Mouse (Mus musculus) midbrain, embryonic 16.5 days (tissue): ENCODE results near the gene Kctd10. TPM values are rescaled to one million over a fixed set of nuclear protein-coding genes. Genes with fewer than 3 reads are reported as not detected.

Experiments used
- ATAC-seq: fragments of 200-750 bp; cut with Nextera tagmentation; 2 replicates; pipeline ENCODE4 v1.8.0; 2017; ENCODE audit warnings: moderate TSS enrichment
- H3K27ac ChIP-seq: fragments of 300-500 bp; sonication (generic); 2 replicates; pipeline ENCODE4 v1.5.1; 2014; ENCODE audit warnings: mild to moderate bottlenecking, low read length, mixed read lengths
- H3K27me3 ChIP-seq: fragments of 300-500 bp; sonication (generic); 2 replicates; pipeline ENCODE4 v1.6.1; 2014; ENCODE audit warnings: low read depth, low read length, mixed read lengths; ENCODE audit not compliant: control insufficient read depth, insufficient read depth
- H3K36me3 ChIP-seq: fragments of 300-500 bp; sonication (generic); 2 replicates; pipeline ENCODE4 v1.6.1; 2014; ENCODE audit warnings: mild to moderate bottlenecking, low read length, moderate library complexity, mixed read lengths; ENCODE audit not compliant: control insufficient read depth, insufficient read depth
- H3K4me1 ChIP-seq: fragments of 300-500 bp; sonication (generic); 2 replicates; pipeline ENCODE4 v1.6.1; 2014; ENCODE audit warnings: mild to moderate bottlenecking, low read length, mixed read lengths; ENCODE audit not compliant: control insufficient read depth, insufficient read depth
- H3K4me2 ChIP-seq: fragments of 300-500 bp; sonication (generic); 2 replicates; pipeline ENCODE4 v1.6.1; 2014; ENCODE audit warnings: mild to moderate bottlenecking, low read length, mixed read lengths
- H3K4me3 ChIP-seq: fragments of 300-500 bp; sonication (generic); 2 replicates; pipeline ENCODE4 v1.5.1; 2014; ENCODE audit warnings: low read depth, mild to moderate bottlenecking, low read length, moderate library complexity, mixed read lengths
- H3K9ac ChIP-seq: fragments of 300-500 bp; sonication (generic); 2 replicates; pipeline ENCODE4 v1.6.1; 2014; ENCODE audit warnings: low read depth, low read length, mixed read lengths
- H3K9me3 ChIP-seq: fragments of 300-500 bp; sonication (generic); replicated peaks from 2 replicates; pipeline ENCODE4 v1.6.1; 2014; ENCODE audit warnings: mild to moderate bottlenecking, low read length, mixed read lengths; ENCODE audit not compliant: control insufficient read depth, poor library complexity, severe bottlenecking
- WGBS: fragments of 180-500 bp; shearing (Covaris S2); extraction: QIAGEN DNeasy Blood & Tissue Kit; methylation state at CpG from one replicate; pipeline ENCODE4 v1.1.7; 2014; 5-methylcytosine and 5-hydroxymethylcytosine counted together
- polyA plus RNA-seq: library from polyadenylated mRNA; unstranded; fragments of >200 nt; fragmentation: Nextera tagmentation; extraction: Ambion mirVana; gene quantifications from 2 replicates; pipeline ENCODE4 v1.2.1, GENCODE M21; 2015

Kctd10 gene
- polyA plus RNA-seq, 1 experiment from 2014 or later: 70.3 TPM

DNA sequence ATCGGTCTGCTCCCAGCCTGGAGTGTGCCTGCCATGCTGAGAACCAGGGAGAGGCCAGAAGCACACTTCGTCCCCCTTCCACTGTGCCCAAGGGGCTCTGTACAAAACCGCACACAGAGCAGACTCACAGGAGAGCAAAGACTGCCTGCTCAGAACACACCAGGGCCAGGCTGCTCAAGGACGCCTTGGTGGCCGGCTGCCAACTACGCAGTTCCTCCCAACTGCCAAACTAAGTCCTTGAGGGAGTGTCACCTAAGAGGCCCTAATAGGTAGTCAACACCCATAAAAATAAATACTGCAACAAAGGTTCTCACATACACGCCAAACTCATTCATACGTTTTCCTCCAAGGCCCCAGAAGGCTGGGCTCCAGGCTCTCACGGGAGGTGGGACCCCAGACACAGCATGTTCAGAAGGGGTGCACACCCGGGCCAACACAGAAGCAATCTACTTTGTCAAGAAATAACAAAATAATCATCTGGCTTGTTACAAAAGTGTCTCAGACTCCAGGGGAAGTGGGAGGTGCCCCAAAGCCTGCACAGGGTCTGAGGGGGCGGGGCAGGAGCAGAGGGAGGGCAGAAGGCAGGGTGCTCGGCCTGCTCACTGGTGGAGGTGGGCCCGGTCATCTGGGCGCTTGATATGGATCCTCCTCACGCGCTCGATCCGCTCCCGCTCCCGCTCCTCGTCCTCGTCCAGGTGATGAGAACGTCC is 15.1 kb downstream of the Kctd10 start:
- H3K36me3 ChIP-seq: peaks cover 41% of the 10 kb centered on the region

DNA sequence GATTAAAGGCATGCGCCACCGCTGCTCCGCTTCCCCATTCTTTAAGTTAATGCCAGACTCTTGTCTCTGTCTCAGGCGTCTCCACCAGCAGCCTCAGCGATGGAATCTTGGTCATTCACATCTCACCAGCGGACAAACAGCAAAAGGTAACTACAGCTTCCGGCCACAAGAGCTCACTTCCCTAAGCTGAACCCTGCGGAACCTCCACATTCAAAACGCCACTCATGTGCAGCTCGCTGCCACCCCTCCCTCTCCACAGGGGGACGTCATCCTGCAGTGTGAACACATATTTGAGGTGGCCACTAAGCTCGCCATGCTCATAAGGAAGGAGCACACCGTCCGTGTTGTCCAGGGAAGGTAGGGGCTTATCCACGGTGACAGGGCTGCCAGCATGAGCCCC is 19.3 kb downstream of the Kctd10 start:
- ATAC-seq: no peak
- H3K36me3 ChIP-seq: peaks cover 13% of the 10 kb centered on the region
- no peaks in the 10 kb centered on the region for H3K27me3 ChIP-seq
- H3K4me3 ChIP-seq: no peak overlapping the region
- H3K9me3 ChIP-seq: no peaks in the 10 kb centered on the region
- peaks cover 13% of the 10 kb centered on the region for H3K4me1 ChIP-seq
- 80% methylated on average over 15 of the region's 15 CpGs for WGBS
- no peak overlapping the region for H3K27ac ChIP-seq
- H3K9ac ChIP-seq: no peak overlapping the region
- H3K4me2 ChIP-seq: no peak overlapping the region

More for the DNA sequence above, 15.1 kb downstream of the Kctd10 start:
- no peak overlapping the region for H3K9ac ChIP-seq
- no peaks in the 10 kb centered on the region for H3K27me3 ChIP-seq
- H3K4me1 ChIP-seq: peaks cover 4% of the 10 kb centered on the region; the same call in 1 of the 2 replicates
- no peak overlapping the region for H3K4me3 ChIP-seq
- ATAC-seq: no peak
- 91% methylated on average over 23 of the region's 23 CpGs for WGBS
- no peaks in the 10 kb centered on the region for H3K9me3 ChIP-seq
- H3K4me2 ChIP-seq: no peak overlapping the region
- H3K27ac ChIP-seq: no peak overlapping the region

GRCm38 (mm10) chr5:114359586-114359985 is 20.7 kb downstream of the Kctd10 start:
- Histone ChIP-seq H3K9me3 (no peaks in the 10 kb centered on the region), H3K36me3 (peaks cover 3% of the 10 kb centered on the region), H3K9ac (no peak overlapping the region), H3K4me1 (peaks cover 13% of the 10 kb centered on the region), H3K4me3 (no peak overlapping the region), H3K27me3 (no peaks in the 10 kb centered on the region), H3K4me2 (no peak overlapping the region), H3K27ac (no peak overlapping the region)
- 75% methylated on average over 8 of the region's 8 CpGs for whole genome bisulfite sequencing
- ATAC-seq: no peak

GRCm38 (mm10) chr5:114358833-114359232 is 21.5 kb downstream of the Kctd10 start:
- Histone ChIP-seq H3K4me2 (no peak overlapping the region), H3K4me1 (peaks cover 13% of the 10 kb centered on the region), H3K27me3 (no peaks in the 10 kb centered on the region), H3K9me3 (no peaks in the 10 kb centered on the region), H3K36me3 (peaks cover 3% of the 10 kb centered on the region), H3K9ac (no peak overlapping the region), H3K4me3 (no peak overlapping the region), H3K27ac (peak overlapping the region; percentile 13)
- WGBS: 53% methylated on average over 10 of the region's 10 CpGs
- peak; percentile 43; the same call in 1 of the 2 replicates for ATAC-seq

- H3K4me1 ChIP-seq: peaks cover 13% of the 10 kb centered on the region
- WGBS: 52% methylated on average over 23 of the region's 23 CpGs
- no peaks in the 10 kb centered on the region; the same call in none of the 2 replicates for H3K36me3 ChIP-seq
- H3K4me2 ChIP-seq: no peak overlapping the region
- H3K9ac ChIP-seq: no peak overlapping the region
- no peaks in the 10 kb centered on the region for H3K9me3 ChIP-seq
- no peak overlapping the region for H3K27ac ChIP-seq
- no peaks in the 10 kb centered on the region for H3K27me3 ChIP-seq
- peak; percentile 9; the same call in 1 of the 2 replicates for ATAC-seq
- H3K4me3 ChIP-seq: no peak overlapping the region
Observed at GRCm38 (mm10) chr5:114356936-114357751, 23.2 kb downstream of the Kctd10 start.

- Histone ChIP-seq H3K4me1 (peaks cover 13% of the 10 kb centered on the region), H3K27ac (no peak overlapping the region), H3K9me3 (no peaks in the 10 kb centered on the region), H3K27me3 (no peaks in the 10 kb centered on the region), H3K4me3 (no peak overlapping the region), H3K36me3 (no peaks in the 10 kb centered on the region; the same call in 1 of the 2 replicates), H3K4me2 (no peak overlapping the region), H3K9ac (no peak overlapping the region)
- peak; percentile 54; the same call in 1 of the 2 replicates for ATAC-seq
- 26% methylated on average over 7 of the region's 7 CpGs for WGBS
Observed at GRCm38 (mm10) chr5:114356250-114356935, 23.9 kb downstream of the Kctd10 start.

DNA sequence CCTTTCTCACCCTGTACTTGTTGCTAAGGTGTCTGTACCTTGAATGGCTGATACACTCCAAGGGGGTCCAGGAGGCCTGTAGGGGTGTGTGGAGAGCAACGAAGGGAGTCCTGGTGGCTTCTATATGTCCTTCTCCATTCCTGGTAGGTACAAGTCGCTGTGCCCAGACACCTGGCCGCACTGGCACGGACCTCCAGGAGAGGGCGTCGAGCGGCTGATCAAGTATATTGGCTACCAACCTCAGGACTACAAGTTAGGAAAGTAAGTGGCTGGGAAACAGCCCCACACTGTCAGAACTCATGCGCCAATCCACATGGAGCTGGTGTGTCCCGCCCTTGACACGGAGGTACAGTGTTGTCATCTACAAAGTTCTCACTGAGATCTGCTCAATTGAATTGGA is 28.8 kb downstream of the Kctd10 start:
- H3K9ac ChIP-seq: no peak overlapping the region
- H3K36me3 ChIP-seq: no peaks in the 10 kb centered on the region
- no peak overlapping the region for H3K4me3 ChIP-seq
- no peak for ATAC-seq
- H3K4me1 ChIP-seq: no peaks in the 10 kb centered on the region
- WGBS: 68% methylated on average over 10 of the region's 10 CpGs
- H3K27ac ChIP-seq: no peak overlapping the region
- no peaks in the 10 kb centered on the region for H3K9me3 ChIP-seq
- no peak overlapping the region for H3K4me2 ChIP-seq
- no peaks in the 10 kb centered on the region for H3K27me3 ChIP-seq

DNA sequence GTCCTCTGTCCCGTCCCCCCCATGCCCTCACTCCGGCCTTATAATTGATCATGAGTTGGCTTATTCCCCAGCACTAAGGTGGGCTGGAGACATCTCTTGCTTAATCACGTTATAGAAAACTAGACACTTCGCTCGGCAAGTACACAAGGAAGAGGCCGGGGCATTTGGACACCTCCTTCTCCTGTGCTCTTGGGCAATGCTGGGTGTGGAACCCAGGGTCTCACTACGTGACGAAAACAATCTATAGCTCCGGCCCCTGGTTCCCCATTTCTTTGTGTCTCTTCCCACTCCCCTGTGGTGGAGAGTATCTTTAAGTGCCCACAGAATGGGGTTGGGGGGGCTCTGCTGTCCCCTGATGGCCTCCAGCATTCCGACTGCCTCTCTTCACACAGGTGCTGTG is 33.3 kb downstream of the Kctd10 start:
- no peak for ATAC-seq
- no peaks in the 10 kb centered on the region for H3K9me3 ChIP-seq
- no peak overlapping the region for H3K4me2 ChIP-seq
- H3K36me3 ChIP-seq: no peaks in the 10 kb centered on the region
- no peaks in the 10 kb centered on the region for H3K27me3 ChIP-seq
- no peak overlapping the region for H3K27ac ChIP-seq
- H3K4me1 ChIP-seq: no peaks in the 10 kb centered on the region
- H3K9ac ChIP-seq: no peak overlapping the region
- WGBS: 83% methylated on average over 10 of the region's 10 CpGs
- no peak overlapping the region for H3K4me3 ChIP-seq
